Mouse (Mus musculus): ENCODE results near the gene Hmox2. TPM values are rescaled to one million over a fixed set of nuclear protein-coding genes. Genes with fewer than 3 reads are reported as not detected.
A peak's percentile ranks its signal among the peaks of the same experiment; 100 is the strongest.
"Not testable (repeated sequence)": the region's sequence is repeated elsewhere in the genome, so short reads cannot be mapped to it uniquely, and the experiment has no call there.

Hmox2 gene
- polyA plus RNA-seq, 1 experiment from 2014 or later = 126 TPM

DNA sequence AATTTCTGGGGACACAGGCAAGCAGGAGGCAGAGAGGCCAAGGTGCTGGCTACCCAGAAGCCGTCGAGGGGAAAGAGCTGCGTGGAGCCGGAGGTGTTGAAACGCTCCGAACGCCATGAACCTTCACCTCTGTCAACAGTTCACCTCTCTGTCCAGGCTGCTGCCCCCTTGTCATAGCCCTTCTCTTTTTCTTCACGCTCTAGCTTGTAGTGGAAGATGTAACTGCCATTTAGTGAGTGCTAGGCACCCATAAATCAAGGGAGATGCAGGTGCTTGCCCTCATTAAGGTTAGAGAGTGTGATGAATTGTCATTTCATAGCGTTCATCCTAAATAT is 41.7 kb upstream of the Hmox2 start:
- peak overlapping the region; percentile 73 for H3K4me3 ChIP-seq (ENCODE audit: low read depth, low read length)
- H3K27me3 ChIP-seq (ENCODE audit: control insufficient read depth, insufficient read depth, low read length) = no peaks in the 10 kb centered on the region
- H3K9ac ChIP-seq (replicated peaks; ENCODE audit: low read depth, low read length) = peak overlapping the region; percentile 69
- no peak overlapping the region for H3K27ac ChIP-seq (ENCODE audit: low read depth, low read length)
- 3% methylated on average over 9 of the region's 9 CpGs for WGBS
- H3K36me3 ChIP-seq (ENCODE audit: control insufficient read depth, insufficient read depth, low read length) = peaks cover 21% of the 10 kb centered on the region
- H3K4me2 ChIP-seq (ENCODE audit: low read depth, low read length) = peak overlapping the region; percentile 56
- peaks cover 14% of the 10 kb centered on the region for H3K4me1 ChIP-seq (ENCODE audit: control insufficient read depth, insufficient read depth, low read length)
- ATAC-seq (ENCODE audit: low read depth) = peak; percentile 10; the same call in 1 of the 2 replicates
- H3K9me3 ChIP-seq (ENCODE audit: control insufficient read depth, low read length) = no peaks in the 10 kb centered on the region

DNA sequence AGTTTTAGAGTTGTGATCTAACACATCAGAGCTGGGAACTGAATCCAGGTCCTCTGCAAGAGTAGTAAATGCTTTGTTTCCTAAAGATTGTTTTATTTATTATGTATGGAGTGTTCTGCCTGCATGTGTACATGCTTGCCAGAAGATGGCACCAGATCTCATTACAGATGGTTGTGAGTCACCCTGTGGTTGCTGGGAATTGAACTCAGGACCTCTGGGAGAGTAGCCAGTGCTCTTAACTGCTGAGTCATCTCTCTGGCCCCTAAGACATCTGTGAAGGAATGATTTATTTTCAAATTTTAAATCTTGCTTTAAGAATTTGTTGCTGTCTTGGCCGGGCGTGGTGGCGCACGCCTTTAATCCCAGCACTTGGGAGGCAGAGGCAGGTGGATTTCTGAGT is 36.8 kb upstream of the Hmox2 start:
- not testable (repeated sequence) for H3K27ac ChIP-seq (ENCODE audit: low read depth, low read length); H3K27me3 ChIP-seq (ENCODE audit: control insufficient read depth, insufficient read depth, low read length); H3K9me3 ChIP-seq (ENCODE audit: control insufficient read depth, low read length); H3K4me3 ChIP-seq (ENCODE audit: low read depth, low read length); ATAC-seq (ENCODE audit: low read depth); H3K4me2 ChIP-seq (ENCODE audit: low read depth, low read length); H3K9ac ChIP-seq (replicated peaks; ENCODE audit: low read depth, low read length)
- 97% methylated on average over 4 of the region's 4 CpGs for WGBS
- Histone ChIP-seq H3K4me1 (ENCODE audit: control insufficient read depth, insufficient read depth, low read length) (peaks cover 11% of the 10 kb centered on the region), H3K36me3 (ENCODE audit: control insufficient read depth, insufficient read depth, low read length) (peaks cover 51% of the 10 kb centered on the region)

DNA sequence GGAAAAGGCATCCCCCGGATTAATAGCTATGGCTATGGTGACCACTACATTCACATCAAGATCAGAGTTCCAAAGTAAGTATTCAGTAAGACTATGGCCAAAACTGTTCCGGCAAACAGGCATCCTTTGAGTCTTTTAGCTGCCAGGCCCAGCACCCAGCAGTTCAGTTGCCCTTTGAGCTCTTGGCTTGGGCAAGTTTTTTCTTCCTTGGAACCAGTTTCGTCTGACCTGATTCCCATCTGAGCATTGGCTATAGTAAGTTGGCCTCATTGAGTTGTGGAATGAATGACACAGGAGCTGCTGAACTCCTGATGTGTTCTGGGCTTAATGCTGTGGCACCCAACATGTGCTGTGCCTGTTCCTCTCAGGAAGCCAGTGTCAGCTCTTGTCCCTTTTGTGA is 24.9 kb upstream of the Hmox2 start:
- Histone ChIP-seq H3K9me3 (ENCODE audit: control insufficient read depth, low read length) (no peaks in the 10 kb centered on the region), H3K27me3 (ENCODE audit: control insufficient read depth, insufficient read depth, low read length) (no peaks in the 10 kb centered on the region), H3K27ac (ENCODE audit: low read depth, low read length) (no peak overlapping the region), H3K4me3 (ENCODE audit: low read depth, low read length) (no peak overlapping the region), H3K4me2 (ENCODE audit: low read depth, low read length) (no peak overlapping the region), H3K9ac (replicated peaks; ENCODE audit: low read depth, low read length) (no peak overlapping the region), H3K4me1 (ENCODE audit: control insufficient read depth, insufficient read depth, low read length) (no peaks in the 10 kb centered on the region), H3K36me3 (ENCODE audit: control insufficient read depth, insufficient read depth, low read length) (peaks cover 64% of the 10 kb centered on the region)
- 97% methylated on average over 3 of the region's 3 CpGs for WGBS
- ATAC-seq (ENCODE audit: low read depth) = no peak

GRCm38 (mm10) chr16:4702646-4703045 is 23.5 kb upstream of the Hmox2 start:
- H3K9ac ChIP-seq (replicated peaks; ENCODE audit: low read depth, low read length) = no peak overlapping the region
- 84% methylated on average over 1 of the region's 1 CpGs for WGBS
- peaks cover 66% of the 10 kb centered on the region for H3K36me3 ChIP-seq (ENCODE audit: control insufficient read depth, insufficient read depth, low read length)

GRCm38 (mm10) chr16:4705541-4705940 is 20.6 kb upstream of the Hmox2 start:
- Histone ChIP-seq H3K4me1 (ENCODE audit: control insufficient read depth, insufficient read depth, low read length) (no peaks in the 10 kb centered on the region), H3K9me3 (ENCODE audit: control insufficient read depth, low read length) (no peaks in the 10 kb centered on the region), H3K4me3 (ENCODE audit: low read depth, low read length) (no peak overlapping the region), H3K27ac (ENCODE audit: low read depth, low read length) (no peak overlapping the region), H3K4me2 (ENCODE audit: low read depth, low read length) (no peak overlapping the region), H3K27me3 (ENCODE audit: control insufficient read depth, insufficient read depth, low read length) (no peaks in the 10 kb centered on the region), H3K36me3 (ENCODE audit: control insufficient read depth, insufficient read depth, low read length) (peaks cover 55% of the 10 kb centered on the region), H3K9ac (replicated peaks; ENCODE audit: low read depth, low read length) (no peak overlapping the region)
- no peak for ATAC-seq (ENCODE audit: low read depth)
- 76% methylated on average over 4 of the region's 4 CpGs for WGBS

More at GRCm38 (mm10) chr16:4702646-4703045, 23.5 kb upstream of the Hmox2 start:
- Histone ChIP-seq H3K4me3 (ENCODE audit: low read depth, low read length) (no peak overlapping the region), H3K4me2 (ENCODE audit: low read depth, low read length) (no peak overlapping the region), H3K27ac (ENCODE audit: low read depth, low read length) (no peak overlapping the region), H3K4me1 (ENCODE audit: control insufficient read depth, insufficient read depth, low read length) (no peaks in the 10 kb centered on the region), H3K27me3 (ENCODE audit: control insufficient read depth, insufficient read depth, low read length) (no peaks in the 10 kb centered on the region), H3K9me3 (ENCODE audit: control insufficient read depth, low read length) (no peaks in the 10 kb centered on the region)
- no peak for ATAC-seq (ENCODE audit: low read depth)

- no peaks in the 10 kb centered on the region for H3K27me3 ChIP-seq (ENCODE audit: control insufficient read depth, insufficient read depth, low read length)
- WGBS = 91% methylated on average over 4 of the region's 4 CpGs
- peaks cover 20% of the 10 kb centered on the region for H3K36me3 ChIP-seq (ENCODE audit: control insufficient read depth, insufficient read depth, low read length)
These were observed 15.0 kb upstream of the Hmox2 start for GRCm38 (mm10) chr16:4711173-4711572.

GRCm38 (mm10) chr16:4713861-4714710 is 12.1 kb upstream of the Hmox2 start:
- no peak overlapping the region for H3K9ac ChIP-seq (replicated peaks; ENCODE audit: low read depth, low read length)
- H3K27me3 ChIP-seq (ENCODE audit: control insufficient read depth, insufficient read depth, low read length) = no peaks in the 10 kb centered on the region
- H3K4me2 ChIP-seq (ENCODE audit: low read depth, low read length) = no peak overlapping the region
- ATAC-seq (ENCODE audit: low read depth) = no peak
- 95% methylated on average over 17 of the region's 17 CpGs for WGBS
- no peaks in the 10 kb centered on the region for H3K9me3 ChIP-seq (ENCODE audit: control insufficient read depth, low read length)
- H3K4me3 ChIP-seq (ENCODE audit: low read depth, low read length) = no peak overlapping the region
- no peaks in the 10 kb centered on the region for H3K4me1 ChIP-seq (ENCODE audit: control insufficient read depth, insufficient read depth, low read length)
- no peak overlapping the region for H3K27ac ChIP-seq (ENCODE audit: low read depth, low read length)
- H3K36me3 ChIP-seq (ENCODE audit: control insufficient read depth, insufficient read depth, low read length) = peaks cover 7% of the 10 kb centered on the region; the same call in 1 of the 2 replicates

More at GRCm38 (mm10) chr16:4711173-4711572, 15.0 kb upstream of the Hmox2 start:
- H3K9me3 ChIP-seq (ENCODE audit: control insufficient read depth, low read length) = no peaks in the 10 kb centered on the region
- H3K4me1 ChIP-seq (ENCODE audit: control insufficient read depth, insufficient read depth, low read length) = no peaks in the 10 kb centered on the region
- H3K27ac ChIP-seq (ENCODE audit: low read depth, low read length) = no peak overlapping the region
- no peak overlapping the region for H3K4me3 ChIP-seq (ENCODE audit: low read depth, low read length)
- H3K9ac ChIP-seq (replicated peaks; ENCODE audit: low read depth, low read length) = no peak overlapping the region
- H3K4me2 ChIP-seq (ENCODE audit: low read depth, low read length) = no peak overlapping the region
- ATAC-seq (ENCODE audit: low read depth) = no peak

DNA sequence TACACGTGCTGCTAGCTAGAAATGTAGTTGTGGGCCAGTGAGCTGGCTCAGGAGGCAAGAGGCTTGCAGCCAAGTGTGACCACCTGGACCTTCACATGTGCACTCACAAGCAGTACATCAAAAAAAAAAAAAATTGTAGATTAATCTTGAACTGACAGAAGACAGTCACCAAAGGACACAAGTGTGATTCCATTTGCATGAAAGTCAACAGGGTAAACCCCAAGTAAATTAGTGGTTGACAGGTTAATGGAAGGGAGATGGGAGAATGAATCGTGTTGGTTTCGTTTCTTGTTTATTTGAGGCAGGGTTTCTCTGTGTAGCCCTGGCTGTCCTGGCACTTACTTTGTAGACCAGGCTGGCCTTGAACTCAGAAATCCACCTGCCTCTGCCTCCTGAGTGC is 8.3 kb upstream of the Hmox2 start:
- WGBS = 55% methylated on average over 3 of the region's 3 CpGs
- H3K4me3 ChIP-seq (ENCODE audit: low read depth, low read length) = peak overlapping the region; percentile 46; the same call in 1 of the 2 replicates
- H3K4me1 ChIP-seq (ENCODE audit: control insufficient read depth, insufficient read depth, low read length) = no peaks in the 10 kb centered on the region
- no peaks in the 10 kb centered on the region for H3K27me3 ChIP-seq (ENCODE audit: control insufficient read depth, insufficient read depth, low read length)
- H3K9ac ChIP-seq (replicated peaks; ENCODE audit: low read depth, low read length) = no peak overlapping the region
- H3K36me3 ChIP-seq (ENCODE audit: control insufficient read depth, insufficient read depth, low read length) = 0 out of 2 replicates have a peak, but pooled peaks cover 7% of the 10 kb centered on the region
- no peaks in the 10 kb centered on the region for H3K9me3 ChIP-seq (ENCODE audit: control insufficient read depth, low read length)
- H3K27ac ChIP-seq (ENCODE audit: low read depth, low read length) = no peak overlapping the region
- no peak for ATAC-seq (ENCODE audit: low read depth)
- peak overlapping the region; percentile 70 for H3K4me2 ChIP-seq (ENCODE audit: low read depth, low read length)

DNA sequence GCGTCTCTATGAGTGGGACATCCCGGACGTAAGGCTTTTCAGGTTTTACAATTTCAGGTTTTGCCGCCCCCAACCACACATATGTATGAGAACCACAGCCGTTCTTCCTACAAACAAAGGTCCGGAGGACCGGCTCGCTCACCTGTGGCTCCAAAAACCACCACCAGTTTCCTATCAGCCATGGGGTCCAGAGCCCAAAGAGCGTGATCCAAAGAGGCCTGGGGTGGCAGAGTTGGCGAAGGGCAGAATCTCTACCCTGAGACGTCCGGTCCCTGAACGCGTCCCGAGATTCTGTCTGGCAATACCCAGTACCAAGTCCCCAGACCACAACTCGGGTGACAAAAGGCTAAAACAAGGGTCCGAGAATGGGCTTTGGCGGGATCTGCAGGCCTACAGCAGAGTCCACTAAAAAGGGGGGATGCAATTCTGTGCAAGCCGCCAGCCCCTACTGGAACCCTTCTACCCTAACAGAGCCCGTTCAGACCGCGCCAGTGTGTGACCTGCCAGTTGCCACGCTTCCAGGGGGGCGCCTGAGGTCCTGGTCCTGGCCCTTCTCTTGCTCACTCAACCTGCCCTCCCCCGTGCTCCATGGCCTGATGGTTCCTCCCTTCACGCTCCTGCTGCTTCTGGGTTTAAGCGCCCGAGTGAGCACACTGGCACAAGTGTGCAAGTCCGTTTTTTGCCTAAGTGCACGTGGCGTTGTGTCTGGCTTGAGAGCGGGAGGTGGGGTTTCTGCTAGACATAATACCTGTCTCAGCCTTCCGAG is 7.2 kb upstream of the Hmox2 start, which contains the start of gene Nmral1:
TSS of gene Nmral1 (minus strand) at position 604 of the 766 bp plus-strand sequence.
- no peaks in the 10 kb centered on the region for H3K4me1 ChIP-seq (ENCODE audit: control insufficient read depth, insufficient read depth, low read length)
- H3K4me3 ChIP-seq (ENCODE audit: low read depth, low read length) = peak within 1 kb of the TSS; percentile 46
- 13% methylated on average over 33 of the region's 33 CpGs for WGBS
- no peaks in the 10 kb centered on the region for H3K27me3 ChIP-seq (ENCODE audit: control insufficient read depth, insufficient read depth, low read length)
- peak within 1 kb of the TSS; percentile 70; the same call in 1 of the 2 replicates for H3K27ac ChIP-seq (ENCODE audit: low read depth, low read length)
- H3K4me2 ChIP-seq (ENCODE audit: low read depth, low read length) = peak within 1 kb of the TSS; percentile 70
- H3K36me3 ChIP-seq (ENCODE audit: control insufficient read depth, insufficient read depth, low read length) = 0 out of 2 replicates have a peak, but pooled peaks cover 7% of the 10 kb centered on the region
- H3K9ac ChIP-seq (replicated peaks; ENCODE audit: low read depth, low read length) = peak within 1 kb of the TSS; percentile 47
- no peaks in the 10 kb centered on the region for H3K9me3 ChIP-seq (ENCODE audit: control insufficient read depth, low read length)
- peak; percentile 93 for ATAC-seq (ENCODE audit: low read depth)

Data from neural tube, embryonic 14.5 days (tissue).